In genomic region chr13:69610751-69611397, GRCm38 (mm10) we compare ENCODE assay signal across 8 mouse cellular contexts. TPM values are rescaled to one million over a fixed set of nuclear protein-coding genes. Genes with fewer than 3 reads are reported as not detected.
DNase-seq lines count a peak whose midpoint lies in the region; ATAC-seq and TF ChIP-seq lines count a peak whose summit lies in the region.

No protein-coding gene starts in this region.

- peak; percentile 94; the same call in 1 of the 2 replicates for ATAC-seq in embryonic facial prominence, embryonic 11.5 days (replicated peaks; ENCODE audit: insufficient number of reproducible peaks, low FRiP score, low TSS enrichment, low read depth)
- ATAC-seq in heart, embryonic 14.5 days (ENCODE audit: insufficient number of reproducible peaks, insufficient read depth, low FRiP score, low read depth) = peak; percentile 3; the same call in 1 of the 2 replicates

- H3K9me3 ChIP-seq in ES-E14 (ENCODE audit: control insufficient read depth, insufficient read depth, low read depth, low read length) = no peaks in the 10 kb centered on the region
- no peaks in the 10 kb centered on the region for H3K9me3 ChIP-seq in embryonic facial prominence, embryonic 11.5 days (replicated peaks; ENCODE audit: control insufficient read depth, low read length)
- no peaks in the 10 kb centered on the region for H3K9me3 ChIP-seq in heart, embryonic 14.5 days (ENCODE audit: control insufficient read depth, low read length)
- no peaks in the 10 kb centered on the region for H3K9me3 ChIP-seq in midbrain, embryonic 10.5 days (replicated peaks)

- DNase-seq in heart, adult 2 months = no peak
- DNase-seq in heart, adult 11 months = no peak
- DNase-seq in ES-E14 (ENCODE audit: low read depth, low spot score) = no peak
- peak; percentile 23 for DNase-seq in embryonic facial prominence, embryonic 11.5 days (ENCODE audit: low spot score)
- peak; percentile 60 to 71 for DNase-seq in kidney, postnatal 4 days
- DNase-seq in midbrain, embryonic 10.5 days (ENCODE audit: low spot score) = no peak
- DNase-seq in ovary, postnatal 10 days (ENCODE audit: low spot score) = no peak

- H3K27ac ChIP-seq in heart, adult 2 months = peak overlapping the region; percentile 40
- H3K27ac ChIP-seq in ES-E14 (ENCODE audit: insufficient read depth, low read depth, low read length, poor library complexity, severe bottlenecking) = no peak overlapping the region
- no peak overlapping the region for H3K27ac ChIP-seq in embryonic facial prominence, embryonic 11.5 days (replicated peaks; ENCODE audit: low read depth, low read length)
- H3K27ac ChIP-seq in heart, embryonic 14.5 days (replicated peaks in 1 of 2; ENCODE audit: control insufficient read depth in 1 of 2, insufficient read depth in 1 of 2, low read depth in 2 of 2, low read length in 2 of 2) = no peak overlapping the region; a peak in 1 of 4 replicates
- peak overlapping the region; percentile 81 for H3K27ac ChIP-seq in midbrain, embryonic 10.5 days (replicated peaks)

- no peak for TF ChIP-seq CTCF in heart, adult 2 months (IDR thresholded peaks at IDR 0.05)

- no peak for TF ChIP-seq EP300 in heart, adult 2 months (IDR thresholded peaks at IDR 0.05; ENCODE audit: insufficient read depth, low read depth, low read length)

- H3K9ac ChIP-seq in heart, adult 2 months (ENCODE audit: low read depth, low read length) = peak overlapping the region; percentile 69
- peak overlapping the region; percentile 74 for H3K9ac ChIP-seq in ES-E14 (ENCODE audit: insufficient read depth, low read depth, low read length, poor library complexity, severe bottlenecking)
- H3K9ac ChIP-seq in embryonic facial prominence, embryonic 11.5 days (replicated peaks; ENCODE audit: low read length) = peak overlapping the region; percentile 63
- H3K9ac ChIP-seq in heart, embryonic 14.5 days (ENCODE audit: low read length) = peak overlapping the region; percentile 66

- peak overlapping the region; percentile 76 for H3K4me2 ChIP-seq in embryonic facial prominence, embryonic 11.5 days (ENCODE audit: low read depth, low read length)
- peak overlapping the region; percentile 94 for H3K4me2 ChIP-seq in heart, embryonic 14.5 days (ENCODE audit: low read length)

- peaks cover 2% of the 10 kb centered on the region; the same call in 1 of the 2 replicates for H3K79me2 ChIP-seq in heart, adult 2 months (replicated peaks; ENCODE audit: control insufficient read depth, insufficient read depth, low read length)

- TF ChIP-seq POLR2A in heart, adult 2 months (IDR thresholded peaks at IDR 0.05; ENCODE audit: insufficient read depth, low read depth, low read length) = no peak

- in situ Hi-C loops in ES-E14 (cut with MboI; ENCODE audit: low sequenced_read_pairs in 2 of 2, unreplicated experiment in 2 of 2) = no loop called here

- under 1% methylated on average over 40 of the region's 40 CpGs for WGBS in heart, adult 2 months
- WGBS in embryonic facial prominence, embryonic 11.5 days = under 1% methylated on average over 40 of the region's 40 CpGs
- WGBS in heart, embryonic 14.5 days = under 1% methylated on average over 40 of the region's 40 CpGs
- WGBS in midbrain, embryonic 10.5 days = under 1% methylated on average over 40 of the region's 40 CpGs

- H3K27me3 ChIP-seq in heart, adult 2 months (ENCODE audit: control insufficient read depth, insufficient read depth, low read length) = no peaks in the 10 kb centered on the region
- no peaks in the 10 kb centered on the region for H3K27me3 ChIP-seq in embryonic facial prominence, embryonic 11.5 days (ENCODE audit: control insufficient read depth, insufficient read depth, low read length)
- H3K27me3 ChIP-seq in heart, embryonic 14.5 days (ENCODE audit: control insufficient read depth, insufficient read depth, low read length) = peaks cover 4% of the 10 kb centered on the region; the same call in 1 of the 2 replicates
- no peaks in the 10 kb centered on the region for H3K27me3 ChIP-seq in midbrain, embryonic 10.5 days (ENCODE audit: low read depth, poor library complexity, severe bottlenecking)

- intact Hi-C loops in heart, adult 2 months (cut with DNase I) = loop anchor here (5.0 to 10.0 kb wide), 3 partner anchors 54 to 1026 kb away; partner anchors contain the start of genes Fastkd3 and Mtrr

- H3K36me3 ChIP-seq in heart, adult 2 months (ENCODE audit: control insufficient read depth, insufficient read depth, low read length) = no peaks in the 10 kb centered on the region
- peaks cover 21% of the 10 kb centered on the region for H3K36me3 ChIP-seq in ES-E14 (ENCODE audit: control insufficient read depth, insufficient read depth, low read length, poor library complexity, severe bottlenecking)
- H3K36me3 ChIP-seq in embryonic facial prominence, embryonic 11.5 days (replicated peaks; ENCODE audit: control insufficient read depth, insufficient read depth, low read depth, low read length) = 0 out of 2 replicates have a peak, but pooled peaks cover 3% of the 10 kb centered on the region
- H3K36me3 ChIP-seq in heart, embryonic 14.5 days (ENCODE audit: control insufficient read depth, insufficient read depth, low read length) = peaks cover 30% of the 10 kb centered on the region
- peaks cover 29% of the 10 kb centered on the region for H3K36me3 ChIP-seq in midbrain, embryonic 10.5 days

- peak overlapping the region; percentile 76 for H3K4me3 ChIP-seq in heart, adult 2 months
- peak overlapping the region; percentile 74 to 89 for H3K4me3 ChIP-seq in ES-E14 (ENCODE audit: insufficient read depth in 1 of 2, low read depth in 1 of 2, low read length in 2 of 2, poor library complexity in 1 of 2, severe bottlenecking in 1 of 2)
- peak overlapping the region; percentile 63 for H3K4me3 ChIP-seq in embryonic facial prominence, embryonic 11.5 days (ENCODE audit: low read depth, low read length)
- H3K4me3 ChIP-seq in heart, embryonic 14.5 days (ENCODE audit: control insufficient read depth in 1 of 2, insufficient read depth in 1 of 2, low read depth in 1 of 2, low read length in 2 of 2) = peak overlapping the region; percentile 73 to 85
- H3K4me3 ChIP-seq in midbrain, embryonic 10.5 days = peak overlapping the region; percentile 97

- H3K4me1 ChIP-seq in heart, adult 2 months (ENCODE audit: control insufficient read depth, insufficient read depth, low read length) = no peaks in the 10 kb centered on the region; the same call in 1 of the 2 replicates
- H3K4me1 ChIP-seq in ES-E14 (ENCODE audit: control insufficient read depth in 2 of 2, insufficient read depth in 2 of 2, low read length in 2 of 2, poor library complexity in 1 of 2) = peaks cover 0 to 8% of the 10 kb centered on the region in 2 experiments; a peak in 1 of 4 replicates
- H3K4me1 ChIP-seq in embryonic facial prominence, embryonic 11.5 days (ENCODE audit: control insufficient read depth, insufficient read depth, low read length) = no peaks in the 10 kb centered on the region; the same call in 1 of the 2 replicates
- H3K4me1 ChIP-seq in heart, embryonic 14.5 days (ENCODE audit: control insufficient read depth in 2 of 2, insufficient read depth in 2 of 2, low read length in 2 of 2) = peaks cover 0 to 5% of the 10 kb centered on the region in 2 experiments; a peak in 1 of 4 replicates
- H3K4me1 ChIP-seq in midbrain, embryonic 10.5 days = peaks cover 29% of the 10 kb centered on the region

TF ChIP-seq in ES-E14, 5 proteins besides CTCF, POLR2A, EP300 and RAD21:
- TF ChIP-seq HCFC1 (IDR thresholded peaks at IDR 0.05; ENCODE audit: borderline replicate concordance, insufficient read depth, low read length) (no peak), ZNF384 (IDR thresholded peaks at IDR 0.05; ENCODE audit: low read depth, low read length) (no peak), ZC3H11A (IDR thresholded peaks at IDR 0.05; ENCODE audit: borderline replicate concordance, low read depth, low read length) (no peak), MAFK (IDR thresholded peaks at IDR 0.05; ENCODE audit: insufficient read depth, low read depth, low read length) (no peak), CHD2 (IDR thresholded peaks at IDR 0.05; ENCODE audit: low read depth, low read length) (no peak)

RNA-seq across cellular contexts. Expression of gene Srd5a1, which starts 0.4 kb away (rescaled TPM):
- under 1 TPM; 0.64 to 0.65 TPM for total RNA-seq in heart, adult 2 months (2021)
- polyA plus RNA-seq in heart, adult 2 months (2012; rRNA removed) = 1.2 and 1.3 TPM in 2 replicates
- 11.5 and 13.5 TPM in 2 replicates for total RNA-seq in ES-E14 (2012; rRNA removed)
- 20.8 and 21.5 TPM in 2 replicates for polyA plus RNA-seq in embryonic facial prominence, embryonic 11.5 days (2014; fragmentation: Nextera tagmentation; extraction: Ambion mirVana)
- 6.5 and 8.7 TPM in 2 replicates for polyA plus RNA-seq in heart, embryonic 14.5 days (2014; fragmentation: Nextera tagmentation; extraction: Ambion mirVana)
- 24.8 and 27.1 TPM in 2 replicates for polyA plus RNA-seq in midbrain, embryonic 10.5 days (2016; fragmentation: Nextera tagmentation; extraction: Ambion mirVana)

Comparison
In these comparisons a context has a peak if more than half of its experiments do, and no peak if none do; other contexts are left out.
1. H3K27ac ChIP-seq: peak in heart, adult 2 months (single experiment) and midbrain, embryonic 10.5 days (single experiment); none in ES-E14 (single experiment), embryonic facial prominence, embryonic 11.5 days (single experiment) and heart, embryonic 14.5 days (0 of 2).
2. DNase-seq: peak in embryonic facial prominence, embryonic 11.5 days (single experiment) and kidney, postnatal 4 days (2 of 2); none in heart, adult 2 months (0 of 2), heart, adult 11 months (single experiment), ES-E14 (single experiment), midbrain, embryonic 10.5 days (single experiment) and ovary, postnatal 10 days (single experiment).
3. Peak in every context shown above with its lines, with median percentiles within 50 percentile points of each other: H3K4me3 ChIP-seq and H3K9ac ChIP-seq.